Mouse (Mus musculus) lung, adult 2 months (tissue): ENCODE data around the gene Cyp2u1. TPM values are rescaled to one million over a fixed set of nuclear protein-coding genes. Genes with fewer than 3 reads are reported as not detected.

ENCODE experiments used
- DNase-seq: peaks from one replicate; pipeline ENCODE4 v3.0.0; 2022
- H3K4me1 ChIP-seq: fragments of 200-500 bp; 2 replicates; pipeline ENCODE4 v1.6.1; 2011; ENCODE audit warnings: low read length; ENCODE audit not compliant: control insufficient read depth, insufficient read depth
- H3K4me3 ChIP-seq: fragments of 200-500 bp; replicated peaks from 2 replicates; pipeline ENCODE3; 2011; ENCODE audit warnings: low read depth, mild to moderate bottlenecking, control low read depth, low read length; ENCODE audit errors: extremely low read depth
- CTCF ChIP-seq: fragments of 200-500 bp; IDR thresholded peaks from 2 replicates; pipeline ENCODE4 v1.5.1; 2011; ENCODE audit warnings: mild to moderate bottlenecking, low read length, control low read depth; ENCODE audit not compliant: insufficient read depth
- POLR2A ChIP-seq: fragments of 200-500 bp; IDR thresholded peaks from 2 replicates; pipeline ENCODE4 v1.6.1; 2011; ENCODE audit warnings: low read depth, mild to moderate bottlenecking, control low read depth, low read length, borderline replicate concordance; ENCODE audit errors: extremely low read depth
- WGBS: fragments of 180-500 bp; shearing (Covaris S2); methylation state at CpG from one replicate; pipeline ENCODE4 v1.1.7; 2018; 5-methylcytosine and 5-hydroxymethylcytosine counted together
- polyA plus RNA-seq: library from polyadenylated mRNA; depleted of rRNA; stranded (reverse); fragments of >200 nt; gene quantifications from 2 replicates; pipeline ENCODE4 v1.2.3, GENCODE M21; 2012; rRNA removed

Gene Cyp2u1
- polyA plus RNA-seq, 1 experiment = 2.7 TPM

DNA sequence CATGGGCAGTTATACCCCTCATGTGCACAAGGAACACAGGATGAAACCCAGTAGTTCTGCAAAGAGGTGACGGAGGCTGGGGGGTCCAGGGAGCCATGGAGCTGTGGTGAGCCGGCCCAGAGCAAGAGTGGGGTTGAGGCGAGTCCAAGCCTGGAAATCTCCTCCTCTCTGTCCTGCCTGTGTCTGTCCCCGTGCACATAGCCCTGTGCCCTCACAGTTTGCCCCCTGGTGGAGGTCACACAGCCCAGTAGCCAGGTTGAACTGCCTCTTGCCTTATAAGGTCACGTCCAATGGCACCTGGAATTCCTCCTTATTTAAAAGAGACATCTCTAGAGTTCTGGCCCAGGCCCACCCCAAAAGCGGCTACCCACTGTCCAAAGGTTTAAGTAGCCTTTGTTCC, 55.6 kb downstream of the Cyp2u1 start:
- DNase-seq = no peak
- Histone ChIP-seq H3K4me1 (peaks cover 5% of the 10 kb centered on the region; the same call in 1 of the 2 replicates), H3K4me3 (no peak overlapping the region)
- 76% methylated on average over 6 of the region's 6 CpGs for WGBS
- TF ChIP-seq POLR2A (no peak), CTCF (no peak)

DNA sequence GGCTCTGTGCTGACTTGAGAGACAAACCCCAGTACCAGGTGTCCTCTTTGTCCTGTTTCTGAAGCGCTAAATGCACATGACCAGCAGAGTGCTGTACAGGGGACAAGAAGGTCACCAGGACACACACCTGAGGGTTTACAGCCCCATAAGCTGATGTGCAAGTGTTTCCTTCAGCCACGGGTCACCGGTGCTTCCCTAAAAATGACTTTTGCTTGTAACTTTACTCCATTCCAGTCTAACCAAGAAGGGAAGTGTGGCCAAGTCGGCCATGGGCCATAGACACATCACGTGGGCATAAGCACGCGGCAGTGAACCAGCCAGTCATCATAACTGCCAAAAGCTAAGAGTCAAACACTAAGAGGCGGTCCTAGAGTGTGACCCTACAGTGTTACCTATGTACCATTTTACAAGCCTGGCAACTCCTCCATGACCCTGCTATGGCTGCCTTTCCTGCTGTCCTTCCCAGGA, 56.4 kb downstream of the Cyp2u1 start:
- TF ChIP-seq CTCF = no peak
- peaks cover 5% of the 10 kb centered on the region; the same call in 1 of the 2 replicates for H3K4me1 ChIP-seq
- H3K4me3 ChIP-seq = no peak overlapping the region
- no peak for DNase-seq
- WGBS = 88% methylated on average over 8 of the region's 8 CpGs

DNA sequence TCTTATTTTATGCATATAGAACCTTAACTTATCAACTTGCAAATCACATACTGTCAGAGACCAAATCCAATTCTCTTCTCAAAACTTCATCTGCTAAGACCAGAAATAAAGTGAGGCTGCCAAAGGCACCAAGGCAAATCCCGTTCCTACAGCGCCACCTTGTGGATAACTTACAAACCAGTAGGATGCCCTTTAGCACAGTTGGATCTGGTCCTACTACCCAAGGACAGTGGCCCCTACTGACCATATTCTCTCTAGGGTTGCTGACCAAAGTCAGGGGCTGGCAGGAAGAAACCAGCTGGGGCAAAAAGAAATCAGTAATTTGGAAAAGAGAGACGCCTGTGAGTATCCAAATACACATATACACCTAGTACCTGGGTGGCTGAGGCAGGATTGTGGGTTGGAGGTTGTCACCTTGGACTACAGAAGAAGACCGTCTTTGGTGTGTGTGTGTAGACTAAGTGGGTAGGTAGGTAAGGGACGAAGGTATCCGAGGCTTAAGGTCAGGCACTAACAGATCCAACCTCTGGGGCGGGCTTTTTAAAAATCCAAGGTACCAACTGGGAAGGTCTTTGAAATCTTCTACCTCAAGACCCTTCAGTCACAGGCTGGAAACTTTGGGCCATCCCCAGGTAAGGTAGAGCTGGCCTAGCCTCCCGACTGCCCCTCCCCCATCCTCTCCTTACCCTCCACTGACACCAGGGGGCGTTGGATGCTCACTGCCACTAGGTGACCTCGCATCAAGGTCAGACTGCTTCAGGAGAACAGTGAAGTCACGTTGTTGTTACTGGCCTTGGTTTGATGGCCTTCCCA, 57.1 kb downstream of the Cyp2u1 start:
- peak; percentile 40 for DNase-seq
- Histone ChIP-seq H3K4me3 (no peak overlapping the region), H3K4me1 (peaks cover 3% of the 10 kb centered on the region; the same call in 1 of the 2 replicates)
- 53% methylated on average over 11 of the region's 11 CpGs for WGBS
- TF ChIP-seq POLR2A (no peak), CTCF (peak; percentile 71)

Other genes with a start within 250 kb of the Cyp2u1 start
- 7.2 and 7.6 TPM in 2 replicates for gene Lef1, start 192.8 kb downstream of the Cyp2u1 start, polyA plus RNA-seq
- 79.7 and 113 TPM in 2 replicates for gene Hadh, start 31.1 kb downstream of the Cyp2u1 start, polyA plus RNA-seq
- 1.7 and 2.6 TPM in 2 replicates for gene Sgms2, start 188.2 kb upstream of the Cyp2u1 start, polyA plus RNA-seq